Mouse (Mus musculus) neural tube, embryonic 15.5 days (tissue): ENCODE measurements around the gene Tigar. TPM values are rescaled to one million over a fixed set of nuclear protein-coding genes. Genes with fewer than 3 reads are reported as not detected.

Source experiments
- ATAC-seq: fragments of 200-750 bp; cut with Nextera tagmentation; 2 replicates; pipeline ENCODE4 v1.8.0; 2017; ENCODE audit warnings: mild to moderate bottlenecking, moderate TSS enrichment, moderate library complexity; ENCODE audit not compliant: low FRiP score
- H3K27ac ChIP-seq: fragments of 300-500 bp; sonication (generic); replicated peaks from 2 replicates; pipeline ENCODE4 v1.5.1; 2015; ENCODE audit warnings: mild to moderate bottlenecking, inconsistent platforms
- H3K27me3 ChIP-seq: fragments of 300-500 bp; sonication (generic); replicated peaks from 2 replicates; pipeline ENCODE4 v1.6.1; 2015; ENCODE audit warnings: inconsistent platforms
- H3K36me3 ChIP-seq: fragments of 300-500 bp; sonication (generic); 2 replicates; pipeline ENCODE4 v1.6.1; 2015; ENCODE audit warnings: inconsistent platforms
- H3K4me1 ChIP-seq: fragments of 300-500 bp; sonication (generic); 2 replicates; pipeline ENCODE4 v1.6.1; 2015; ENCODE audit warnings: inconsistent platforms
- H3K4me2 ChIP-seq: fragments of 300-500 bp; sonication (generic); 2 replicates; pipeline ENCODE4 v1.6.1; 2015; ENCODE audit warnings: inconsistent platforms, mild to moderate bottlenecking, moderate library complexity
- H3K4me3 ChIP-seq: fragments of 300-500 bp; sonication (generic); replicated peaks from 2 replicates; pipeline ENCODE4 v1.5.1; 2015; ENCODE audit warnings: mild to moderate bottlenecking, inconsistent platforms
- H3K9ac ChIP-seq: fragments of 300-500 bp; sonication (generic); replicated peaks from 2 replicates; pipeline ENCODE4 v1.6.1; 2015; ENCODE audit warnings: mild to moderate bottlenecking, inconsistent platforms
- H3K9me3 ChIP-seq: fragments of 300-500 bp; sonication (generic); replicated peaks from 2 replicates; pipeline ENCODE4 v1.6.1; 2016; ENCODE audit warnings: inconsistent platforms
- WGBS: fragments of 180-500 bp; shearing (Covaris S2); methylation state at CpG from one replicate; pipeline ENCODE4 v1.1.7; 2015; ENCODE audit warnings: mixed read lengths; 5-methylcytosine and 5-hydroxymethylcytosine counted together
- polyA plus RNA-seq: library from polyadenylated mRNA; unstranded; fragments of >200 nt; fragmentation: Nextera tagmentation; extraction: Ambion mirVana; gene quantifications from 2 replicates; pipeline ENCODE4 v1.2.1, GENCODE M21; 2015

Tigar gene
- polyA plus RNA-seq, 1 experiment from 2014 or later, result 7.3 TPM

- peak overlapping the region; percentile 48; the same call in 1 of the 2 replicates for H3K27ac ChIP-seq
- WGBS, result under 1% methylated on average over 38 of the region's 38 CpGs
Observed at GRCm38 (mm10) chr6:127149944-127150662, 40.7 kb upstream of the Tigar start.

GRCm38 (mm10) chr6:127149303-127149943 is 40.1 kb upstream of the Tigar start:
- Histone ChIP-seq H3K36me3 (no peaks in the 10 kb centered on the region), H3K27me3 (peaks cover 46% of the 10 kb centered on the region), H3K4me3 (peak overlapping the region; percentile 48), H3K4me1 (peaks cover 64% of the 10 kb centered on the region), H3K27ac (no peak overlapping the region), H3K4me2 (peak overlapping the region; percentile 89), H3K9me3 (no peaks in the 10 kb centered on the region), H3K9ac (peak overlapping the region; percentile 52)
- WGBS, result under 1% methylated on average over 30 of the region's 30 CpGs
- no peak for ATAC-seq

More at GRCm38 (mm10) chr6:127149944-127150662, 40.7 kb upstream of the Tigar start:
- peak overlapping the region; percentile 52 for H3K9ac ChIP-seq
- peaks cover 51% of the 10 kb centered on the region for H3K27me3 ChIP-seq
- ATAC-seq, result no peak
- no peaks in the 10 kb centered on the region for H3K36me3 ChIP-seq
- H3K9me3 ChIP-seq, result no peaks in the 10 kb centered on the region
- H3K4me1 ChIP-seq, result peaks cover 70% of the 10 kb centered on the region
- H3K4me2 ChIP-seq, result peak overlapping the region; percentile 89
- peak overlapping the region; percentile 48 for H3K4me3 ChIP-seq

GRCm38 (mm10) chr6:127148526-127149302 is 39.4 kb upstream of the Tigar start:
- peaks cover 58% of the 10 kb centered on the region for H3K4me1 ChIP-seq
- H3K9ac ChIP-seq, result peak overlapping the region; percentile 52; the same call in 1 of the 2 replicates
- peak overlapping the region; percentile 89 for H3K4me2 ChIP-seq
- no peak for ATAC-seq
- H3K9me3 ChIP-seq, result no peaks in the 10 kb centered on the region
- H3K4me3 ChIP-seq, result peak overlapping the region; percentile 48
- H3K27me3 ChIP-seq, result peaks cover 38% of the 10 kb centered on the region
- WGBS, result 5% methylated on average over 20 of the region's 20 CpGs
- H3K36me3 ChIP-seq, result no peaks in the 10 kb centered on the region
- no peak overlapping the region for H3K27ac ChIP-seq

GRCm38 (mm10) chr6:127147665-127148064 is 38.3 kb upstream of the Tigar start:
- WGBS, result 0% methylated on average over 4 of the region's 4 CpGs
- peak overlapping the region; percentile 11; the same call in 1 of the 2 replicates for H3K4me2 ChIP-seq

GRCm38 (mm10) chr6:127146322-127146947 is 37.1 kb upstream of the Tigar start:
- no peak overlapping the region for H3K9ac ChIP-seq
- H3K9me3 ChIP-seq, result no peaks in the 10 kb centered on the region
- H3K27ac ChIP-seq, result no peak overlapping the region
- peaks cover 18% of the 10 kb centered on the region; the same call in 1 of the 2 replicates for H3K27me3 ChIP-seq
- H3K4me2 ChIP-seq, result no peak overlapping the region
- peaks cover 39% of the 10 kb centered on the region for H3K4me1 ChIP-seq
- no peaks in the 10 kb centered on the region for H3K36me3 ChIP-seq
- H3K4me3 ChIP-seq, result no peak overlapping the region
- 93% methylated on average over 3 of the region's 3 CpGs for WGBS
- no peak for ATAC-seq

More at GRCm38 (mm10) chr6:127147665-127148064, 38.3 kb upstream of the Tigar start:
- Histone ChIP-seq H3K36me3 (no peaks in the 10 kb centered on the region), H3K27ac (no peak overlapping the region), H3K9me3 (no peaks in the 10 kb centered on the region), H3K9ac (no peak overlapping the region), H3K27me3 (peaks cover 29% of the 10 kb centered on the region; the same call in 1 of the 2 replicates), H3K4me3 (no peak overlapping the region), H3K4me1 (peaks cover 48% of the 10 kb centered on the region)
- ATAC-seq, result peak; percentile 43; the same call in 1 of the 2 replicates

GRCm38 (mm10) chr6:127145464-127146190 is 36.3 kb upstream of the Tigar start:
- Histone ChIP-seq H3K36me3 (no peaks in the 10 kb centered on the region), H3K4me2 (no peak overlapping the region), H3K9ac (no peak overlapping the region), H3K4me1 (peaks cover 31% of the 10 kb centered on the region), H3K9me3 (no peaks in the 10 kb centered on the region), H3K27ac (no peak overlapping the region), H3K27me3 (peaks cover 14% of the 10 kb centered on the region; the same call in 1 of the 2 replicates), H3K4me3 (no peak overlapping the region)
- 79% methylated on average over 20 of the region's 20 CpGs for WGBS
- ATAC-seq, result no peak

GRCm38 (mm10) chr6:127143576-127144288 is 34.4 kb upstream of the Tigar start:
- Histone ChIP-seq H3K4me1 (peaks cover 12% of the 10 kb centered on the region), H3K4me3 (no peak overlapping the region), H3K4me2 (no peak overlapping the region), H3K27me3 (peaks cover 5% of the 10 kb centered on the region; the same call in 1 of the 2 replicates), H3K9ac (no peak overlapping the region), H3K27ac (no peak overlapping the region), H3K36me3 (no peaks in the 10 kb centered on the region), H3K9me3 (no peaks in the 10 kb centered on the region)
- no peak for ATAC-seq
- WGBS, result 78% methylated on average over 7 of the region's 7 CpGs

GRCm38 (mm10) chr6:127143124-127143520 is 33.8 kb upstream of the Tigar start:
- H3K9ac ChIP-seq, result no peak overlapping the region
- H3K27ac ChIP-seq, result no peak overlapping the region
- H3K4me1 ChIP-seq, result peaks cover 9% of the 10 kb centered on the region
- 80% methylated on average over 10 of the region's 10 CpGs for WGBS
- no peaks in the 10 kb centered on the region for H3K36me3 ChIP-seq
- ATAC-seq, result no peak
- H3K4me2 ChIP-seq, result no peak overlapping the region
- no peaks in the 10 kb centered on the region for H3K9me3 ChIP-seq
- no peaks in the 10 kb centered on the region for H3K27me3 ChIP-seq
- no peak overlapping the region for H3K4me3 ChIP-seq

GRCm38 (mm10) chr6:127142154-127143123 is 33.1 kb upstream of the Tigar start:
- H3K9me3 ChIP-seq, result no peaks in the 10 kb centered on the region
- no peaks in the 10 kb centered on the region for H3K36me3 ChIP-seq
- no peaks in the 10 kb centered on the region for H3K27me3 ChIP-seq
- H3K9ac ChIP-seq, result no peak overlapping the region
- peaks cover 6% of the 10 kb centered on the region; the same call in 1 of the 2 replicates for H3K4me1 ChIP-seq
- ATAC-seq, result peak; percentile 33; the same call in 1 of the 2 replicates
- H3K4me2 ChIP-seq, result peak overlapping the region; percentile 39
- H3K27ac ChIP-seq, result no peak overlapping the region
- H3K4me3 ChIP-seq, result 0 out of 2 replicates have a peak overlapping the region, but pooled peaks have one; percentile 1
- 36% methylated on average over 9 of the region's 10 CpGs for WGBS
